Mouse (Mus musculus) forebrain, embryonic 13.5 days (tissue): ENCODE data around the gene Clpx. TPM values are rescaled to one million over a fixed set of nuclear protein-coding genes. Genes with fewer than 3 reads are reported as not detected.
A peak's percentile ranks its signal among the peaks of the same experiment; 100 is the strongest.

Source experiments
- ATAC-seq: fragments of 200-750 bp; cut with Nextera tagmentation; 2 replicates; pipeline ENCODE4 v1.8.0; 2017
- H3K27ac ChIP-seq: fragments of 300-500 bp; sonication (generic); 2 replicates; pipeline ENCODE4 v1.5.1; 2015; ENCODE audit warnings: inconsistent platforms, mild to moderate bottlenecking, moderate library complexity
- H3K27me3 ChIP-seq: fragments of 300-500 bp; sonication (generic); 2 replicates; pipeline ENCODE4 v1.6.1; 2015; ENCODE audit warnings: mild to moderate bottlenecking, inconsistent platforms
- H3K36me3 ChIP-seq: fragments of 300-500 bp; sonication (generic); 2 replicates; pipeline ENCODE4 v1.6.1; 2015; ENCODE audit warnings: mild to moderate bottlenecking, inconsistent platforms; ENCODE audit not compliant: poor library complexity, severe bottlenecking
- H3K4me1 ChIP-seq: fragments of 300-500 bp; sonication (generic); 2 replicates; pipeline ENCODE4 v1.6.1; 2015; ENCODE audit warnings: inconsistent platforms
- H3K4me2 ChIP-seq: fragments of 300-500 bp; sonication (generic); 2 replicates; pipeline ENCODE4 v1.6.1; 2015; ENCODE audit warnings: inconsistent platforms, mild to moderate bottlenecking, moderate library complexity
- H3K4me3 ChIP-seq: fragments of 300-500 bp; sonication (generic); 2 replicates; pipeline ENCODE4 v1.5.1; 2015; ENCODE audit warnings: mild to moderate bottlenecking, inconsistent platforms
- H3K9ac ChIP-seq: fragments of 300-500 bp; sonication (generic); 2 replicates; pipeline ENCODE4 v1.6.1; 2015; ENCODE audit warnings: mild to moderate bottlenecking, inconsistent platforms
- H3K9me3 ChIP-seq: fragments of 300-500 bp; sonication (generic); replicated peaks from 2 replicates; pipeline ENCODE4 v1.6.1; 2016; ENCODE audit warnings: inconsistent platforms
- WGBS: fragments of 180-500 bp; shearing (Covaris S2); methylation state at CpG from one replicate; pipeline ENCODE4 v1.1.7; 2015; 5-methylcytosine and 5-hydroxymethylcytosine counted together
- polyA plus RNA-seq: library from polyadenylated mRNA; unstranded; fragments of >200 nt; fragmentation: Nextera tagmentation; extraction: Ambion mirVana; gene quantifications from 2 replicates; pipeline ENCODE4 v1.2.1, GENCODE M21; 2015

The Clpx gene
- 44.4 and 44.5 TPM in 2 replicates for polyA plus RNA-seq

GRCm38 (mm10) chr9:65293973-65294715 lies at the start of gene Clpx:
Clpx (plus strand) TSS chr9:65294260.
- ATAC-seq, result peak; percentile 96
- WGBS, result under 1% methylated on average over 66 of the region's 71 CpGs
- H3K36me3 ChIP-seq, result peaks cover 16% of the 10 kb centered on the region; the same call in 1 of the 2 replicates

DNA sequence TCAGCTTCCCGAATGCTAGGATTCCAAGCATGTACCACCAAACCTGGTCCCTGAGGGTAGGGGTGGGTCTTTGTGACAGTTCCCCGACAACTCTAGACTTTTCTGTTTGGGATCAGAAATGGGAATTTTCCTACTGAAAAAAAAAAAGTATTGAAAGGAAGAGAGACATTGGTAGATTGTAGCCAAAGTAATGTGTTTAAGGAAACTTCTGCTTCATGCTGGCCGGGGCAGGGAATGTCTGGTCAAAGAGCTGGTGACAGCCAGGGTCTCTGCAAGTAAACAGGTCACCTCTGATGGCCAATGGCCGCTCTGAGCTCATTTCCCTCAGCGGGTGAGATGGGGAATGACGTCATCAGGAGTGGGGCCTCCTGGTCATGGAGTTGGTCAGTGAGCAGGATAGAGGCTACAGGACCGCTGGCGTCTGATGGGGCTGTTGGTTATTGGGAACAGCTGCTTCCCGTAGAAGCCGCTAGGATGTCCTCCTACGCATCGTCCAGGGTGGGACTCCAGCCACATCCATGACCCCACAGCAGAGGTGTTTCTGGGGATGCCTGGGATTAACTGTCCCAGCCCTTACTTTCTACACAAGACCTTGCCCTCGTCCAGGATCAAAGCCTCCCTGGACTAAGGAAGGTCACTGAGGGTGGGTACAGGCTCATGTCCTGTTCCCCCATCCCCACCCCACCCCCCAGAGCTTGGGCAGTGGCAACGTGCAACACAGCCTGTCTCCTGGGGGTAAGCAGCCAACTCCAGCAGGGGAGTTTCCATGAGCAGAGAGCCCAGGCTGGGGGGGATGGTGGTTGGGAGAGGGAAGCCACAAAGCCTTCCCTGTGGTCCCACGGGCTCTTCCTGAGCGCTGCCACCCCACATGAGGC lies 46.3 kb upstream of the Clpx start:
- Histone ChIP-seq H3K4me3 (no peak overlapping the region), H3K36me3 (no peaks in the 10 kb centered on the region)

More at GRCm38 (mm10) chr9:65293973-65294715, at the start of gene Clpx:
- H3K9me3 ChIP-seq, result no peaks in the 10 kb centered on the region
- peak within 1 kb of the TSS; percentile 95 for H3K9ac ChIP-seq
- peak within 1 kb of the TSS; percentile 97 for H3K4me3 ChIP-seq
- H3K27me3 ChIP-seq, result no peaks in the 10 kb centered on the region
- peak within 1 kb of the TSS; percentile 65 for H3K27ac ChIP-seq
- peak within 1 kb of the TSS; percentile 85 for H3K4me2 ChIP-seq
- peaks cover 24% of the 10 kb centered on the region for H3K4me1 ChIP-seq

DNA sequence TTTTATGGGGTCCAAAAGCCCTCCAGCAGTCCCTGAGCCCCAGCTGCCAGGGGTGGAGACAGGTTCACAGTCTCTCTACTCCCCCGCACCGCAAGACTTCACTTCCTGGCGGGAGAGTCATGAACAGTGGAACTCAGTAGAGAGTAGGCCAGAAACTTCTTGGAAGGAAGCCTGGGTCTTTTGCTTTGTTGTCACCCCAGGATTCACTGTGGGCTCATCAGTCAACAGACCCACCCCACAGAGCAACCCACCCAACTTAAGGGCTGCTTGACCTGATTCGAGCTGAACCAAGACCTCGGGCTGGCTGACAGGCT lies 45.7 kb upstream of the Clpx start:
- Histone ChIP-seq H3K27me3 (no peaks in the 10 kb centered on the region), H3K9me3 (no peaks in the 10 kb centered on the region), H3K4me1 (0 out of 2 replicates have a peak, but pooled peaks cover under 1% of the 10 kb centered on the region), H3K4me2 (no peak overlapping the region), H3K27ac (no peak overlapping the region), H3K36me3 (no peaks in the 10 kb centered on the region), H3K9ac (no peak overlapping the region), H3K4me3 (no peak overlapping the region)
- ATAC-seq, result no peak
- WGBS, result 92% methylated on average over 5 of the region's 5 CpGs

More for the DNA sequence above, 46.3 kb upstream of the Clpx start:
- H3K9me3 ChIP-seq, result no peaks in the 10 kb centered on the region
- H3K4me1 ChIP-seq, result 0 out of 2 replicates have a peak, but pooled peaks cover 4% of the 10 kb centered on the region
- no peak for ATAC-seq
- 81% methylated on average over 16 of the region's 16 CpGs for WGBS
- H3K9ac ChIP-seq, result no peak overlapping the region
- no peak overlapping the region for H3K4me2 ChIP-seq
- no peak overlapping the region for H3K27ac ChIP-seq
- H3K27me3 ChIP-seq, result no peaks in the 10 kb centered on the region

DNA sequence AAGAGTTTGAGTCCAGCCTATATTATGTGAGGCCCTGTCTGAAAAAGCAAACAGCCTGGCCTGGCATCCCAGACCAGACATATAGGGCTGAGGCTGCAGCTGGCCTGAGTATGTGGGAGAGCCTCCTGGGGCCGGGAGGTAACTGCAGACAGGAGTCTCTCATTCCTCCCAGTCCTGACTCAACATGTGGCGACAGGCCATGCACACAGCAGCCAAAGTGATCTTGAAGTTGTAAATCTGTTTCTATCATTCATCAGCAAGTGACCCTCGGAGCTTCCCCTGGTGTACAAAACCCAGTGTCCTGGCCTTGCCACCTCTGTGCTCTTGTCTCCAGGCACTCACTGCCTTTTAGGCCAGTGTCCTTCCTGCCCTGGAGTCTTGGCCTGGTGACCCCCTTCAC lies 42.0 kb upstream of the Clpx start:
- Histone ChIP-seq H3K36me3 (no peaks in the 10 kb centered on the region), H3K9ac (no peak overlapping the region), H3K4me2 (no peak overlapping the region), H3K4me3 (no peak overlapping the region), H3K9me3 (no peaks in the 10 kb centered on the region), H3K27me3 (no peaks in the 10 kb centered on the region), H3K4me1 (no peaks in the 10 kb centered on the region), H3K27ac (no peak overlapping the region)
- no peak for ATAC-seq
- WGBS, result 81% methylated on average over 3 of the region's 3 CpGs

DNA sequence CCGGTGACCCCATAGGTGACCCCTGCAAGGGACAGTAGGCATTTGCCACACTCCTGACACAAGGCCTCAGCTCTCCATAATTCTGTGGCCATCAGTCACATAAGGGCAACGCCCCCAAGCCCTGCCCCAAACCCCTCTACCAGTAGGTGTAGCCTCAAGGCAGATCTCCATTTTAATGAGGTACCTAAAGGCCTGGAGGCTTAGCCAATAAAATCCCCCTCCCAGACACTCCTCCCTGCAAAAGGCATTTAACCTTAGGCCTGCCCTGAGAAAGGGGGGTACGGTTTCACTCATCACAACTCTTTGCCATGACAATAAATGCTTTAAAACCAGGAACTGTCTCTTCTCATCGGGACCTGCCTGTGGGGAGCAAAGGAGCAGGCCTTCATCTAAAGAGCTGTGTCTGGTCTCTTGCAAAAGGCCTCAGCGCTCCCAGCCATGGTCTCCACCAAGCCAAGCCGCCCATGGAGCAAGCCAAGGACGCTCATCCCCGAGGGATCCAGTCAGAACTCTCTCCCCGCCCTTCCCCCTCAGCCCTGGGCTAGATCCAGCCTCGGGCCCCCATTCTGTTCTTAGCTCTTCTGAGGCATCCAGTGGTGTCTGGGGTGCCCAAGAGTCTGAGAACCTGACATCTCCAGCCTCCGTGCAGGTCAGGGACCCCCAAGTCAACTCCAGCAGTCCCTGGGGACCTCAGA lies 38.0 kb upstream of the Clpx start:
- Histone ChIP-seq H3K9me3 (no peaks in the 10 kb centered on the region), H3K9ac (no peak overlapping the region), H3K4me1 (no peaks in the 10 kb centered on the region), H3K4me2 (no peak overlapping the region), H3K36me3 (no peaks in the 10 kb centered on the region), H3K4me3 (no peak overlapping the region), H3K27ac (no peak overlapping the region; the same call in 1 of the 2 replicates), H3K27me3 (no peaks in the 10 kb centered on the region)
- no peak for ATAC-seq
- 72% methylated on average over 11 of the region's 11 CpGs for WGBS

DNA sequence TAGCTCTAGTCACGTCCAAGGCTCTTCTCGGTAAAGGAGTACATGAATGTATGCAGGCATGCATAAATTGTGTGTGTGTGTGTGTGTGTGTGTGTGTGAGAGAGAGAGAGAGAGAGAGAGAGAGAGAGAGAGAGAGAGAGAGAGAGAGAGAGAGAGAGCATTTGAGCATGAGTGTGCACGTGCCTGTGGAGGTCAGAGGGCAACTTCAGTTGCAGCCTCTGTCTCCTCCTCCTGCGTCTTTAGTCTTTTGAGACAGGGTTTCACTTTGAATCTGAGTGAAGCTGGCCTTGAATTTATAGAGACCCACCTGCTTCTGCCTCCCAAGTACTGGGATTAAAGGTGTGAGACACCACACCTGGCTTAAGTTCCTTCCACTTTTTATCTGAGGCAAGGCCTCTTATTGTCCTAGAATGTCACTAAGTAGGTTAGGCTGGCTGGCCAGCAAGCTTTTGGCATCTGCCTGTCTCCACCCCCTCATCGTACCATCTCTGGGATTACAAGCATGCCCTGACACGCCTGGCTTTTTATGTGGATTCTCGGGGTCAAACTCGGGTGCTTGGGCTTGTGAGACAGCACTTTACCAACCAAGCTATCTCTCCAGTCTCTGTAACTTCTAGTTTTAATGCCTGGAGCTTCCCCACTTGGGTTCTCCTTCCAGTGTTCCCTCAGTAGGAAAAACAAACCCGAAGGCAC lies 36.7 kb upstream of the Clpx start:
- Histone ChIP-seq H3K27ac (no peak overlapping the region), H3K36me3 (no peaks in the 10 kb centered on the region), H3K27me3 (no peaks in the 10 kb centered on the region), H3K9ac (no peak overlapping the region), H3K4me2 (no peak overlapping the region), H3K4me1 (no peaks in the 10 kb centered on the region), H3K9me3 (no peaks in the 10 kb centered on the region), H3K4me3 (no peak overlapping the region)
- 72% methylated on average over 9 of the region's 9 CpGs for WGBS
- ATAC-seq, result no peak

DNA sequence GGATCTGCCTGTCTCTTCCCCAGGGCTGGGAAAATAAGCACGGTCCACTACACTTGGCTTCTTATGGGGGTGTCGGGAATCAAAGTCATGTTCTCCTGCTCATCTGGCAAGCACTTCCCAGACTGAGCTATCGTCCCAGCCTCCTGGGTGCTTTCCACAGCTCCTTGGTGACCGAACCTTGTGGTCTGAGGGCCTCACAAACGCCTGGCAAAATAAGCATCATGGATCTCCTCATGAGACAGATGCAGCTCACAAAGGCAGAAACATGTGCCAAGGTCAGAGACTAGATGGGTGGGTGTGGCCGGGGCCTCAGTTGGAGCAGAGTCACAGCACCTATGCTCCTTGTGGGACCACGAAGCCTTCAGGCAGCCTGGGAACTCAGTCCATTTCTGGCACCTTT lies 34.7 kb upstream of the Clpx start:
- no peak overlapping the region for H3K4me3 ChIP-seq
- no peak overlapping the region for H3K9ac ChIP-seq
- H3K27me3 ChIP-seq, result no peaks in the 10 kb centered on the region
- ATAC-seq, result no peak
- H3K27ac ChIP-seq, result no peak overlapping the region
- H3K36me3 ChIP-seq, result no peaks in the 10 kb centered on the region
- no peak overlapping the region for H3K4me2 ChIP-seq
- no peaks in the 10 kb centered on the region for H3K9me3 ChIP-seq
- 87% methylated on average over 7 of the region's 7 CpGs for WGBS
- no peaks in the 10 kb centered on the region for H3K4me1 ChIP-seq

GRCm38 (mm10) chr9:65261591-65262230 lies 32.3 kb upstream of the Clpx start:
- Histone ChIP-seq H3K9ac (no peak overlapping the region), H3K36me3 (no peaks in the 10 kb centered on the region), H3K4me3 (no peak overlapping the region), H3K4me1 (peaks cover 16% of the 10 kb centered on the region), H3K9me3 (no peaks in the 10 kb centered on the region), H3K27me3 (no peaks in the 10 kb centered on the region), H3K27ac (no peak overlapping the region), H3K4me2 (no peak overlapping the region)
- 82% methylated on average over 2 of the region's 2 CpGs for WGBS
- ATAC-seq, result no peak

- Histone ChIP-seq H3K4me3 (no peak overlapping the region), H3K4me2 (no peak overlapping the region), H3K9me3 (no peaks in the 10 kb centered on the region), H3K36me3 (no peaks in the 10 kb centered on the region), H3K9ac (no peak overlapping the region), H3K4me1 (peaks cover 25% of the 10 kb centered on the region), H3K27me3 (no peaks in the 10 kb centered on the region), H3K27ac (no peak overlapping the region)
- no peak for ATAC-seq
- WGBS, result 96% methylated on average over 3 of the region's 3 CpGs
Measured at GRCm38 (mm10) chr9:65262641-65263120, 31.4 kb upstream of the Clpx start.

GRCm38 (mm10) chr9:65264959-65265358 lies 29.1 kb upstream of the Clpx start, which contains the start of gene Cilp:
Cilp (plus strand) TSS chr9:65265180.
- no peak within 1 kb of the TSS for H3K4me2 ChIP-seq
- H3K9ac ChIP-seq, result no peak within 1 kb of the TSS
- H3K36me3 ChIP-seq, result no peaks in the 10 kb centered on the region
- no peaks in the 10 kb centered on the region for H3K27me3 ChIP-seq
- no peak for ATAC-seq
- peaks cover 42% of the 10 kb centered on the region for H3K4me1 ChIP-seq
- H3K9me3 ChIP-seq, result no peaks in the 10 kb centered on the region
- no peak within 1 kb of the TSS for H3K4me3 ChIP-seq
- 0 out of 2 replicates have a peak within 1 kb of the TSS, but pooled peaks have one; percentile 27 for H3K27ac ChIP-seq
- 42% methylated on average over 5 of the region's 5 CpGs for WGBS
